Mouse (Mus musculus) spleen, adult 2 months (tissue): ENCODE data around the gene Hmox1.

ENCODE experiments used
- CTCF ChIP-seq: fragments of 200-500 bp; IDR thresholded peaks from 2 replicates; pipeline ENCODE4 v1.5.1; 2011; ENCODE audit warnings: mild to moderate bottlenecking, inconsistent platforms; ENCODE audit not compliant: insufficient read depth, insufficient read length, insufficient replicate concordance; ENCODE audit errors: extremely low read depth
- POLR2A ChIP-seq: fragments of 200-500 bp; IDR thresholded peaks from 2 replicates; pipeline ENCODE4 v1.6.1; 2011; ENCODE audit warnings: low read depth, low read length, inconsistent platforms

DNA sequence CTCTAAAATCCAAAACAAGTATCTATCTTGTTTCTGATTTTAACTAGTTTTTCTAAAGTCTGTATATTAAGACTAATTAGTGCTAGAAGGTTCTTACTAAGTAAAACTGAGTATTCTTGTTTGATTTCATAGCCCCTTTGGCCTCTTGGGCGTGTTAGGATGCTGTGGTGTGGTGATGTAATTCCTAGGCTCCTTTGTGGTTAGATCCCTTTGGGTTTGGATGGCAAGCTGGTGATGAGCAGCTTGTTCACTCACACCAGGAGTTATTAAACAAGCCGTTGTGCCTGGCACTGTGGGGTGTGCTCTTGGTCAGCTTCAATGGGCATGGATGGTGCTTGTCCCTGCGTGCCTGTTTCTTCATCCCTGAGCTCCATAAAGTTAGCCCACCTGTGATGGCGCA is 40.1 kb upstream of the Hmox1 start:
- no peak for TF ChIP-seq CTCF
- TF ChIP-seq POLR2A, result no peak
